Mouse (Mus musculus) limb, embryonic 10.5 days (tissue): ENCODE measurements around the gene Phlda1. TPM values are rescaled to one million over a fixed set of nuclear protein-coding genes. Genes with fewer than 3 reads are reported as not detected.
A peak's percentile ranks its signal among the peaks of the same experiment; 100 is the strongest.

Experiments
- DNase-seq: peaks from one replicate; pipeline ENCODE4 v3.0.0-alpha.2; 2017; ENCODE audit warnings: low spot score
- H3K27ac ChIP-seq: fragments of 300-500 bp; sonication (generic); 2 replicates; pipeline ENCODE4 v1.5.1; 2016; ENCODE audit warnings: mild to moderate bottlenecking
- H3K27me3 ChIP-seq: fragments of 300-500 bp; sonication (generic); 2 replicates; pipeline ENCODE4 v1.6.1; 2016; ENCODE audit warnings: low read depth, mild to moderate bottlenecking; ENCODE audit not compliant: poor library complexity, severe bottlenecking
- H3K36me3 ChIP-seq: fragments of 300-500 bp; sonication (generic); 2 replicates; pipeline ENCODE4 v1.6.1; 2016; ENCODE audit warnings: mild to moderate bottlenecking, moderate library complexity
- H3K4me1 ChIP-seq: fragments of 300-500 bp; sonication (generic); 2 replicates; pipeline ENCODE4 v1.6.1; 2016
- H3K4me3 ChIP-seq: fragments of 300-500 bp; sonication (generic); 2 replicates; pipeline ENCODE4 v1.5.1; 2016; ENCODE audit warnings: mild to moderate bottlenecking, moderate library complexity
- H3K9me3 ChIP-seq: fragments of 300-500 bp; sonication (generic); replicated peaks from 2 replicates; pipeline ENCODE4 v1.6.1; 2016; ENCODE audit warnings: mild to moderate bottlenecking
- WGBS: fragments of 180-500 bp; shearing (Covaris S2); methylation state at CpG from one replicate; pipeline ENCODE4 v1.1.7; 2016; 5-methylcytosine and 5-hydroxymethylcytosine counted together
- polyA plus RNA-seq: library from polyadenylated mRNA; unstranded; fragments of >200 nt; fragmentation: Nextera tagmentation; extraction: Ambion mirVana; gene quantifications from 2 replicates; pipeline ENCODE4 v1.2.1, GENCODE M21; 2016

Gene Phlda1
- polyA plus RNA-seq, 1 experiment from 2014 or later: 19.8 TPM

GRCm38 (mm10) chr10:111508324-111509080, 2.4 kb downstream of the Phlda1 start:
- Histone ChIP-seq H3K9me3 (no peaks in the 10 kb centered on the region), H3K4me1 (peaks cover 52% of the 10 kb centered on the region), H3K27ac (peak overlapping the region; percentile 97; the same call in 1 of the 2 replicates), H3K4me3 (peak overlapping the region; percentile 94), H3K27me3 (no peaks in the 10 kb centered on the region), H3K36me3 (no peaks in the 10 kb centered on the region)
- DNase-seq: no peak
- WGBS: 6% methylated on average over 7 of the region's 7 CpGs

- peak overlapping the region; percentile 94 for H3K4me3 ChIP-seq
- no peaks in the 10 kb centered on the region for H3K36me3 ChIP-seq
- H3K27ac ChIP-seq: peak overlapping the region; percentile 50; the same call in 1 of the 2 replicates
- peaks cover 46% of the 10 kb centered on the region for H3K4me1 ChIP-seq
- H3K27me3 ChIP-seq: no peaks in the 10 kb centered on the region
- WGBS: 31% methylated on average over 8 of the region's 8 CpGs
- no peak for DNase-seq
- H3K9me3 ChIP-seq: no peaks in the 10 kb centered on the region
Measured at GRCm38 (mm10) chr10:111509103-111509784, 3.2 kb downstream of the Phlda1 start.

- Histone ChIP-seq H3K36me3 (no peaks in the 10 kb centered on the region), H3K9me3 (no peaks in the 10 kb centered on the region), H3K4me1 (peaks cover 40% of the 10 kb centered on the region), H3K4me3 (no peak overlapping the region), H3K27ac (no peak overlapping the region), H3K27me3 (no peaks in the 10 kb centered on the region)
- WGBS: 81% methylated on average over 7 of the region's 7 CpGs
- DNase-seq: no peak
Measured at GRCm38 (mm10) chr10:111509981-111510380, 3.9 kb downstream of the Phlda1 start.

- no peaks in the 10 kb centered on the region for H3K9me3 ChIP-seq
Measured at GRCm38 (mm10) chr10:111510798-111511197, 4.7 kb downstream of the Phlda1 start.

GRCm38 (mm10) chr10:111512036-111512568, 6.0 kb downstream of the Phlda1 start:
- H3K36me3 ChIP-seq: no peaks in the 10 kb centered on the region
- no peak overlapping the region for H3K4me3 ChIP-seq
- no peak overlapping the region for H3K27ac ChIP-seq
- H3K9me3 ChIP-seq: no peaks in the 10 kb centered on the region
- WGBS: 87% methylated on average over 10 of the region's 10 CpGs
- H3K4me1 ChIP-seq: peaks cover 44% of the 10 kb centered on the region
- H3K27me3 ChIP-seq: no peaks in the 10 kb centered on the region
- no peak for DNase-seq

More at GRCm38 (mm10) chr10:111510798-111511197, 4.7 kb downstream of the Phlda1 start:
- no peak for DNase-seq
- Histone ChIP-seq H3K4me1 (peaks cover 41% of the 10 kb centered on the region), H3K27ac (no peak overlapping the region), H3K4me3 (no peak overlapping the region), H3K27me3 (no peaks in the 10 kb centered on the region), H3K36me3 (no peaks in the 10 kb centered on the region)
- WGBS: 69% methylated on average over 7 of the region's 7 CpGs

GRCm38 (mm10) chr10:111514282-111514885, 8.3 kb downstream of the Phlda1 start:
- Histone ChIP-seq H3K9me3 (no peaks in the 10 kb centered on the region), H3K27ac (no peak overlapping the region), H3K27me3 (no peaks in the 10 kb centered on the region), H3K4me3 (no peak overlapping the region), H3K36me3 (no peaks in the 10 kb centered on the region), H3K4me1 (peaks cover 41% of the 10 kb centered on the region)
- no peak for DNase-seq
- 91% methylated on average over 5 of the region's 5 CpGs for WGBS

GRCm38 (mm10) chr10:111515071-111516010, 9.3 kb downstream of the Phlda1 start:
- DNase-seq: no peak
- H3K4me1 ChIP-seq: peaks cover 40% of the 10 kb centered on the region
- no peaks in the 10 kb centered on the region for H3K9me3 ChIP-seq
- H3K27ac ChIP-seq: peak overlapping the region; percentile 62
- no peaks in the 10 kb centered on the region for H3K27me3 ChIP-seq
- no peaks in the 10 kb centered on the region for H3K36me3 ChIP-seq
- H3K4me3 ChIP-seq: no peak overlapping the region
- WGBS: 89% methylated on average over 17 of the region's 17 CpGs

- DNase-seq: no peak
- Histone ChIP-seq H3K4me3 (no peak overlapping the region), H3K27me3 (no peaks in the 10 kb centered on the region), H3K4me1 (peaks cover 43% of the 10 kb centered on the region), H3K36me3 (no peaks in the 10 kb centered on the region), H3K9me3 (no peaks in the 10 kb centered on the region), H3K27ac (peak overlapping the region; percentile 72)
- whole genome bisulfite sequencing: 62% methylated on average over 13 of the region's 13 CpGs
Measured at GRCm38 (mm10) chr10:111516172-111516588, 10.1 kb downstream of the Phlda1 start.

GRCm38 (mm10) chr10:111516804-111517436, 10.8 kb downstream of the Phlda1 start:
- 93% methylated on average over 8 of the region's 8 CpGs for WGBS
- no peak overlapping the region for H3K4me3 ChIP-seq
- peaks cover 50% of the 10 kb centered on the region for H3K4me1 ChIP-seq
- H3K27ac ChIP-seq: peak overlapping the region; percentile 72
- no peak for DNase-seq
- no peaks in the 10 kb centered on the region for H3K27me3 ChIP-seq
- no peaks in the 10 kb centered on the region for H3K9me3 ChIP-seq
- no peaks in the 10 kb centered on the region for H3K36me3 ChIP-seq

GRCm38 (mm10) chr10:111518350-111518749, 12.3 kb downstream of the Phlda1 start:
- H3K27me3 ChIP-seq: no peaks in the 10 kb centered on the region
- H3K27ac ChIP-seq: no peak overlapping the region
- WGBS: 67% methylated on average over 4 of the region's 4 CpGs
- H3K4me1 ChIP-seq: peaks cover 62% of the 10 kb centered on the region
- no peak for DNase-seq
- no peaks in the 10 kb centered on the region for H3K9me3 ChIP-seq
- H3K4me3 ChIP-seq: no peak overlapping the region
- no peaks in the 10 kb centered on the region for H3K36me3 ChIP-seq

- Histone ChIP-seq H3K4me1 (peaks cover 62% of the 10 kb centered on the region), H3K4me3 (peak overlapping the region; percentile 18; the same call in 1 of the 2 replicates), H3K27ac (peak overlapping the region; percentile 47; the same call in 1 of the 2 replicates), H3K27me3 (no peaks in the 10 kb centered on the region), H3K9me3 (no peaks in the 10 kb centered on the region), H3K36me3 (no peaks in the 10 kb centered on the region)
- 60% methylated on average over 24 of the region's 24 CpGs for WGBS
- no peak for DNase-seq
Measured at GRCm38 (mm10) chr10:111519620-111520370, 13.7 kb downstream of the Phlda1 start.
